Mouse (Mus musculus): ENCODE data around the gene Cabp4.

GRCm38 (mm10) chr19:4137913-4138312 lies 5.9 kb downstream of the Cabp4 start:
- TF ChIP-seq CTCF (IDR thresholded peaks at IDR 0.05) (no peak), POLR2A (IDR thresholded peaks at IDR 0.05; ENCODE audit: insufficient read depth, low read depth, low read length) (no peak), EP300 (IDR thresholded peaks at IDR 0.05; ENCODE audit: insufficient read depth, low read depth, low read length) (no peak)
